17 mouse cellular contexts compared by ENCODE assay signal in the genomic region with DNA sequence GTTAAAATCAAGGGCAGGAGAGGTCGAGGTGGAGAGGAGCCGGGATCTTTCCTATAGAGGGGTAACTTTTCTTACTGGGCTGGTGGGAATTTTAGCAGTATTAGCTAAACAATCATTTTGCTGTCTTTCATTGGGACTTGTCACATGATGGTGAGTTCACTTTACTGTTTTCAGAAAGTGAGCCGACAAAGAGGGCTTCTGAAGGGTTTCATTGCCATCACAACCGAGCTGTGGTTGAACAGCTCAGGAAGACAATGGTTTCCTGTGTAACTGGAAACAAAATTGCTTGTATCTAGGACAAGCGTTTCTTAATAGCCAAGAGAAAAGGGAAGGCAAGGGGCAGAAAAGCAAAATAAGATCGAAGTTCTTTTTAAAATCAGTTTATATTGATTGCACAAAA. TPM values are rescaled to one million over a fixed set of nuclear protein-coding genes. Genes with fewer than 3 reads are reported as not detected.
A peak's percentile ranks its signal among the peaks of the same experiment; 100 is the strongest.
DNase-seq lines count a peak whose midpoint lies in the region; ATAC-seq and TF ChIP-seq lines count a peak whose summit lies in the region.
"Had no signal": no experiment of that assay in that cellular context is flagged by ENCODE, and none has a peak within 500 bp of the region (broad histone marks: within the 10 kb centered on the region; RNA-seq: fewer than 3 reads in every experiment).

No protein-coding gene starts in this region.

- ATAC-seq in kidney, embryonic 15.5 days (replicated peaks; ENCODE audit: low FRiP score) = no peak
- ATAC-seq: hindbrain, embryonic 16.5 days; liver, embryonic 12.5 days; midbrain, embryonic 16.5 days had no signal

- H3K36me3 ChIP-seq in spleen, adult 2 months (ENCODE audit: control insufficient read depth, insufficient read depth, low read length) = no peaks in the 10 kb centered on the region
- H3K36me3 ChIP-seq in splenic B cell, adult 2 months (ENCODE audit: control insufficient read depth, insufficient read depth, low read length, poor library complexity, severe bottlenecking) = no peaks in the 10 kb centered on the region
- H3K36me3 ChIP-seq in kidney, embryonic 15.5 days = no peaks in the 10 kb centered on the region
- H3K36me3 ChIP-seq: liver, embryonic 12.5 days; neural tube, embryonic 13.5 days had no signal

- H3K27me3 ChIP-seq in cerebellum, adult 2 months (ENCODE audit: control insufficient read depth, insufficient read depth, low read length) = no peaks in the 10 kb centered on the region
- H3K27me3 ChIP-seq in spleen, adult 2 months (ENCODE audit: control insufficient read depth, insufficient read depth, low read length) = no peaks in the 10 kb centered on the region
- no peaks in the 10 kb centered on the region for H3K27me3 ChIP-seq in splenic B cell, adult 2 months (ENCODE audit: control insufficient read depth, insufficient read depth, low read length, poor library complexity, severe bottlenecking)
- H3K27me3 ChIP-seq in kidney, embryonic 15.5 days = no peaks in the 10 kb centered on the region
- H3K27me3 ChIP-seq: liver, embryonic 12.5 days; neural tube, embryonic 13.5 days had no signal

- H3K4me1 ChIP-seq in cerebellum, adult 2 months (ENCODE audit: control insufficient read depth, insufficient read depth, low read length) = no peaks in the 10 kb centered on the region
- H3K4me1 ChIP-seq in spleen, adult 2 months (ENCODE audit: control insufficient read depth, insufficient read depth, insufficient read length) = peaks cover 15% of the 10 kb centered on the region
- H3K4me1 ChIP-seq in cortical plate, adult 2 months (ENCODE audit: control insufficient read depth, insufficient read depth, low read length) = peaks cover 4% of the 10 kb centered on the region; the same call in 1 of the 2 replicates
- no peaks in the 10 kb centered on the region for H3K4me1 ChIP-seq in kidney, embryonic 15.5 days

- no peak overlapping the region for H3K9ac ChIP-seq in kidney, embryonic 15.5 days
- H3K9ac ChIP-seq: liver, embryonic 12.5 days; neural tube, embryonic 13.5 days had no signal

- no peak for TF ChIP-seq POLR2A in cerebellum, adult 2 months (IDR thresholded peaks at IDR 0.05; ENCODE audit: borderline replicate concordance, insufficient read depth, low read length)
- TF ChIP-seq POLR2A in spleen, adult 2 months (IDR thresholded peaks at IDR 0.05; ENCODE audit: low read depth, low read length) = no peak
- no peak for TF ChIP-seq POLR2A in cortical plate, adult 2 months (IDR thresholded peaks at IDR 0.05; ENCODE audit: extremely low read depth, insufficient read depth, low read length)

- peak overlapping the region; percentile 64; the same call in 1 of the 2 replicates for H3K27ac ChIP-seq in cerebellum, adult 2 months (ENCODE audit: insufficient read depth, low read length)
- peak overlapping the region; percentile 55; the same call in 1 of the 2 replicates for H3K27ac ChIP-seq in spleen, adult 2 months (ENCODE audit: insufficient read depth, low read length)
- peak overlapping the region; percentile 91 for H3K27ac ChIP-seq in cortical plate, adult 2 months (ENCODE audit: insufficient read depth, low read length)
- H3K27ac ChIP-seq in kidney, embryonic 15.5 days = no peak overlapping the region
- H3K27ac ChIP-seq: liver, embryonic 12.5 days; neural tube, embryonic 13.5 days had no signal

- no peak for TF ChIP-seq CTCF in cerebellum, adult 2 months (IDR thresholded peaks at IDR 0.05; ENCODE audit: borderline replicate concordance, insufficient read depth, low read depth, low read length)
- no peak for TF ChIP-seq CTCF in spleen, adult 2 months (IDR thresholded peaks at IDR 0.05; ENCODE audit: extremely low read depth, insufficient read depth, insufficient read length, insufficient replicate concordance)
- TF ChIP-seq CTCF in cortical plate, adult 2 months (IDR thresholded peaks at IDR 0.05; ENCODE audit: extremely low read depth, insufficient read depth, low read length) = no peak

- 79% methylated on average over 6 of the region's 6 CpGs for WGBS in cerebellum, adult 2 months
- WGBS in spleen, adult 2 months = 8% methylated on average over 6 of the region's 6 CpGs
- 72% methylated on average over 6 of the region's 6 CpGs for WGBS in kidney, embryonic 15.5 days

- H3K9me3 ChIP-seq in kidney, embryonic 15.5 days (replicated peaks) = no peaks in the 10 kb centered on the region
- H3K9me3 ChIP-seq: liver, embryonic 12.5 days; neural tube, embryonic 13.5 days had no signal

- H3K4me3 ChIP-seq in cerebellum, adult 2 months (replicated peaks; ENCODE audit: insufficient read depth, low read depth, low read length) = no peak overlapping the region
- no peak overlapping the region for H3K4me3 ChIP-seq in spleen, adult 2 months (ENCODE audit: extremely low read depth, insufficient read depth, insufficient read length)
- no peak overlapping the region for H3K4me3 ChIP-seq in cortical plate, adult 2 months (ENCODE audit: insufficient read depth, low read length)
- no peak overlapping the region for H3K4me3 ChIP-seq in kidney, embryonic 15.5 days (replicated peaks)
- H3K4me3 ChIP-seq: liver, embryonic 12.5 days; neural tube, embryonic 13.5 days had no signal

- no peak overlapping the region for H3K4me2 ChIP-seq in kidney, embryonic 15.5 days
- H3K4me2 ChIP-seq: liver, embryonic 12.5 days; neural tube, embryonic 13.5 days had no signal

- no peak for DNase-seq in cerebellum, adult 2 months
- no peak for DNase-seq in cerebellum, adult 11-12 months
- DNase-seq in spleen, adult 2 months (ENCODE audit: low read depth in 1 of 2, low spot score in 2 of 2) = no peak
- no peak for DNase-seq in spleen, adult 18-20 months
- DNase-seq in splenic B cell, adult 2 months (ENCODE audit: low read depth, low spot score) = peak; percentile 63
- no peak for DNase-seq in heart, adult 11 months
- DNase-seq: cerebellum, adult 18-20 months; gastrocnemius, postnatal 36 days; kidney, adult 9 months had no signal

RNA-seq across cellular contexts. Expression of a gene that starts 17.7 kb away (rescaled TPM):
- polyA plus RNA-seq in cerebellum, adult 2 months (2012; rRNA removed) = 24.4 and 31.1 TPM in 2 replicates
- polyA plus RNA-seq in spleen, adult 2 months (2012; rRNA removed) = 24.6 and 30.2 TPM in 2 replicates
- 11.0 and 15.1 TPM in 2 replicates for polyA plus RNA-seq in cortical plate, adult 2 months (2012; rRNA removed)
- 12.4 and 13.4 TPM in 2 replicates for polyA plus RNA-seq in kidney, embryonic 15.5 days (2015; fragmentation: Nextera tagmentation; extraction: Ambion mirVana)

RNA-seq across cellular contexts. Expression of a gene that starts 30.6 kb away (rescaled TPM):
- 0.88 TPM in 1 of 2 replicates, not detected in the other for polyA plus RNA-seq in cerebellum, adult 2 months (2012; rRNA removed)
- polyA plus RNA-seq in spleen, adult 2 months (2012; rRNA removed) = not detected in 2 replicates
- polyA plus RNA-seq in cortical plate, adult 2 months (2012; rRNA removed) = 0.73 and 0.85 TPM in 2 replicates
- polyA plus RNA-seq in kidney, embryonic 15.5 days (2015; fragmentation: Nextera tagmentation; extraction: Ambion mirVana) = not detected in 2 replicates
- polyA plus RNA-seq: heart, postnatal 0 days; hindbrain, embryonic 16.5 days; liver, embryonic 12.5 days; lung, postnatal 0 days; midbrain, embryonic 16.5 days; neural tube, embryonic 13.5 days had no signal

RNA-seq across cellular contexts. Expression of a gene that starts 31.4 kb away (rescaled TPM):
- polyA plus RNA-seq in cerebellum, adult 2 months (2012; rRNA removed) = 57.2 and 63.7 TPM in 2 replicates
- 26.6 and 37.1 TPM in 2 replicates for polyA plus RNA-seq in spleen, adult 2 months (2012; rRNA removed)
- 58.6 and 59.5 TPM in 2 replicates for polyA plus RNA-seq in cortical plate, adult 2 months (2012; rRNA removed)
- polyA plus RNA-seq in kidney, embryonic 15.5 days (2015; fragmentation: Nextera tagmentation; extraction: Ambion mirVana) = 22.2 and 23.4 TPM in 2 replicates

RNA-seq across cellular contexts. Expression of a gene that starts 49.5 kb away (rescaled TPM):
- polyA plus RNA-seq in cerebellum, adult 2 months (2012; rRNA removed) = 0.19 and 0.21 TPM in 2 replicates
- polyA plus RNA-seq in spleen, adult 2 months (2012; rRNA removed) = not detected in 2 replicates
- 0.15 and 0.19 TPM in 2 replicates for polyA plus RNA-seq in cortical plate, adult 2 months (2012; rRNA removed)
- 0.64 and 1.0 TPM in 2 replicates for polyA plus RNA-seq in kidney, embryonic 15.5 days (2015; fragmentation: Nextera tagmentation; extraction: Ambion mirVana)
- polyA plus RNA-seq: lung, postnatal 0 days had no signal
